Mouse (Mus musculus) lung, adult 18-20 months (tissue): ENCODE results near the gene Tuft1.

Source experiments
- DNase-seq, 2 experiments: peaks; one replicate each; pipeline ENCODE4 v3.0.0; 2022; ENCODE audit warnings: mixed read lengths in 2 of 2

Tuft1 gene

DNA sequence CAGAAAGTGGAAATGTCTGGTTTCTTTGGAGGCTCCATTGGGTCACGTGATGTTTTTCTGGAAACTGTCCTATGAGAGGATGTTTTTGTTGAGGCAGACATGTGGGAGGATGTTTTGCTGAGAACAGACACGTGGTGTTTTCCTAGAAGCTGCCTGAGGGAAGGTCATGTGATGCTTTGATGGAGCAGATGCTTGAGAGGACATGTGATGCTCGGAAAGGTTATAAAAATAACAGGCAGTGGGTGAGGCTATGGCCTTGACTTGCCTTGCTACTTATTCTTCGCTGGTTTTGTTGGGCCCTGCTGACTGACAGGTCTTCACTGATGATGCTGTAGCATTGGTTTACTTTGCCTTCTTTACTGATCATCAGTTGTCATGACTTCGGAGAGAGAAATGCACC lies 67.6 kb downstream of the Tuft1 start:
- no peak for DNase-seq

- DNase-seq: peak; percentile 47 to 63
Observed at GRCm38 (mm10) chr3:94587962-94588361, 70.7 kb downstream of the Tuft1 start.

- DNase-seq: no peak
Observed at GRCm38 (mm10) chr3:94582944-94583343, 75.7 kb downstream of the Tuft1 start.

GRCm38 (mm10) chr3:94582456-94582891 lies 76.2 kb downstream of the Tuft1 start, which contains the start of gene Snx27:
Gene Snx27, minus strand, starts transcription at chr3:94582716.
- peak; percentile 90 to 93 for DNase-seq

DNA sequence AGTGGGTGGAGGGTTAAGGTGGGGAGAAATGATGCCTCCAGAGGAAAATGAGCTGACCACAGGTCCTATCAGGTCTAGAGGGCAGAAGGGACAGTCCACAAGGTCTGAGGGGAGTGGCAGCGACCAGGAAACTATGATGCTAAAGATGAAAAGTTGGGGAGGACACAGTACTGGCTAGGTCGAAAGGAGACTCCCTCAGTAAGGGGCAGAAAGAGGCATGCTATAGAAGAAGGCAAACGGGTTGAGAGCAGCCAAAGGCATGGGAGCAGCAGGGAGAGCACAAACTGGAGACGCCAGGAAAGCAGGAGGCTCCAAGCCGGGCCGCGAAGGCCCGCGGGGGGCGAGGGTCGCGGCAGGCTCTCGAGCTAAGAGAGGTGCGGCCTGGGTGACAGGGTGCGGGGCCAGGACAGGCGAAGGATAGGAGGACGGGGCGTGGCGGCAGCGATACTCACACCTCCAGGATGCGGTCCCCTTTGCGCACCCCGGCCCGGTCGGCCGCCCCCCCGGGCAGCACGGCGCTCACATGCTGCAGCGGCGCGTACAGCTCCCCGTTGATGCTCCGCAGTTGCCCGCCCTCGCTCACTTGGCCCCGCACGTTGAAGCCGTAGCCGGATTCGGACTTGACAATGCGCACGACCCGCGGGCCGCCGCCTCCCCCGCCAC lies 76.7 kb downstream of the Tuft1 start:
- peak in 1 of 2 experiments; percentile 3 for DNase-seq

DNA sequence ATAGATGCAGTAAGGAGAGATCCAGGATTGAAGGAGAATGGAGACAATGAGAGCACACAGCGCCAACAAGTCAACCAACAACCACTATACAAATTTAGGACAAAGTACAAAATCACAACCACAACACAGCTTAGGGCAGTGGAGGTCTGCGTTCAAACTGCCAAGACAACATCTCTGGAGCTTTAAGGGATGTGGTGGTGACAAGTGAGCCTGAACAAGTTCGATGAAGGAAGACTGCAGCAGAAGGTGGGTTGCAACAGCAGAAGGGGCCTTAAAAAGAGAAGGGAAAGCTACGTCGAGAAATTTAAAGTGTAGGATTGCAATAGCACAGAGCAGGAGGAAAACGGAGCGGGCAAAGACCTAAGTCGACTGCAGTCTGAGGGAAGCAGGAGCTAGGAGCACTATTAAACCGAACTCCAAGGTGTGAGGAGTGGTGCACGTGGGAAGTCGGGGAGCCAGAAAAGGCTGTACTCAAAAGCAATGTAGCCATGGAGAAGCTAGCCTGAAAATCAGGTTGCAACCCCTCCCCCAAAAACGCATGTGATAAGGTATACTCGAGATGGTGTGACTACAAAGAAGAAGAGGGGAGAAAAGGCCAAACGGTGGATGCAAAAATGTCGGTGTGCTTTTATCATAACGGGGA lies 77.4 kb downstream of the Tuft1 start:
- DNase-seq: peak in 1 of 2 experiments; percentile 24

GRCm38 (mm10) chr3:94574506-94574905 lies 84.2 kb downstream of the Tuft1 start:
- no peak for DNase-seq

DNA sequence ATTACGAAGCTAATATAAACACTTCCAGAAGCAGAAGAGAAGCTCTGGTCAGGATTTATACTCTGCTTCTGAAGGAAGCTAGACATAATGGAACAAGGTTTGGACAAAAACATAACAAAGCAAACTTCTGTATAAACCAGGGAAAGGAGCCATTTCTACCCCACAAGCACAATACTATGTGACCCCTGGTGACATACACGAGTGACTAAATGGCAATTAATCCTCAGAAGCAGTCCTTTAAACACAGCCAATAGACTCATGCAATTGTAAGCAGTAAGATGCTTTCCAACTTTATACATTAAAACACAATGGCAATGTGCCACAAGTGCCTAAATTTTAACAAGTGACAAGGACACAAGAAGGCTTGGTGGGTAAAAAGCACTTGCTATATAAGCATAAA lies 91.4 kb downstream of the Tuft1 start:
- no peak for DNase-seq

DNA sequence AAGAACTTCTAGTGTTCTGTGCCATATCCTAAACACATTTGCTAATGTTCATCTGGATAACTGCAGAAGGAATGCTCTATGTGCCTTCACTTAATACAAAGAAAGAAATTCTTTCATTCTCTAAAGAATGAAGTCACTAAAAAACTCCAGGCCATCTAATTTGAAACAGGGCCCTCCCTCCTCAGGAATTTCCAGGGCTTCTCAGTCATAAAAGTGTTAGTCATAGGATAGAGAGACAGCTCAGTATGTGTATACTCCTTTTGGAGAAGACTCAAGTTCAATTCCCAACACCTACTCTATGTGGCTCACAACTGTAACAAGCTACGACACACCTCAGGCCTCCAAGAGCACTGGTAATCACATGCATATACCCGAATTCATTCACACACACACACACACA lies 93.1 kb downstream of the Tuft1 start:
- no peak for DNase-seq

GRCm38 (mm10) chr3:94565127-94565526 lies 93.5 kb downstream of the Tuft1 start:
- no peak for DNase-seq

DNA sequence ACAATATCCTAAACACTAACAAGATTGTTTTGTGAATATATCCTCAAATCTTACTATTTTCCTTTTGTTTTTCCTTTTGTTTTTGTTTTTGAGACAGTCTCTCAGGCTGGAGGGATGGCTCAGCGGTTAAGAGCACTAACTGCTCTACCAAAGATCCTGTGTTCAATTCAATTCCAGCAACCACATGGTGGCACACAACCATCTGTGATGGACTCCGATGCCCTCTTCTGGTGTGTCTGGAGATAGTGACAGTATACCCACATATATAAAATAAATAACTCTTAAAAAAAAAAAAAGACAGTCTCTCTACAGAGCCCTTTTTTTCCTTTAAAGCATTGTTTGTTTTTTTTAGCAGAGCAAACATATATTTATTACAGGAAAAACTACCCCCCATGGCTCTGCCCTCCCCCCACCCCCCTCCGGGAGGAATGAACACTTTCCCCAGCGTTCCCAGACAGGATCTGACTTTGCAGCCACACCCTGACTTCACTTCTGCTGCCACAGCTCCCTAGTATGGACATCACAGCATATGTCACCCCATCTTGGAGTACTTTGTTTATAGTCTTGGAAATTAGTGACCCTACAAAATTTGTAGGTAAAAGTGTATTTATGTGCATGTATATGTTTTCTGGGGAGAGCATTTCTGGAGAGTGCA lies 94.2 kb downstream of the Tuft1 start:
- DNase-seq: no peak

GRCm38 (mm10) chr3:94563163-94563562 lies 95.5 kb downstream of the Tuft1 start:
- no peak for DNase-seq
